ENCODE assay signal across 19 mouse cellular contexts in genomic region chr10:67836426-67836825, GRCm38 (mm10).
A peak's percentile ranks its signal among the peaks of the same experiment; 100 is the strongest.
DNase-seq lines count a peak whose midpoint lies in the region; ATAC-seq and TF ChIP-seq lines count a peak whose summit lies in the region.
"Had no signal": no experiment of that assay in that cellular context is flagged by ENCODE, and none has a peak within 500 bp of the region (broad histone marks: within the 10 kb centered on the region; RNA-seq: fewer than 3 reads in every experiment).

No protein-coding gene starts in this region.

- 90% methylated on average over 17 of the region's 17 CpGs for WGBS in heart, embryonic 10.5 days
- 48% methylated on average over 17 of the region's 17 CpGs for WGBS in embryonic facial prominence, embryonic 15.5 days
- WGBS in hindbrain, postnatal 0 days = 78% methylated on average over 17 of the region's 17 CpGs

- no peak for TF ChIP-seq CTCF in hindbrain, postnatal 0 days (IDR thresholded peaks at IDR 0.05; ENCODE audit: low read depth)

- no peaks in the 10 kb centered on the region for H3K36me3 ChIP-seq in heart, embryonic 10.5 days
- H3K36me3 ChIP-seq in embryonic facial prominence, embryonic 15.5 days = no peaks in the 10 kb centered on the region
- no peaks in the 10 kb centered on the region for H3K36me3 ChIP-seq in hindbrain, postnatal 0 days (ENCODE audit: insufficient read depth, low read length)
- H3K36me3 ChIP-seq: forebrain, embryonic 15.5 days; G1E; midbrain, embryonic 12.5 days had no signal

- H3K4me1 ChIP-seq in heart, embryonic 10.5 days = no peaks in the 10 kb centered on the region
- H3K4me1 ChIP-seq in embryonic facial prominence, embryonic 15.5 days = 0 out of 2 replicates have a peak, but pooled peaks cover 10% of the 10 kb centered on the region
- H3K4me1 ChIP-seq in hindbrain, postnatal 0 days (ENCODE audit: insufficient read depth, low read length) = no peaks in the 10 kb centered on the region
- H3K4me1 ChIP-seq: forebrain, embryonic 15.5 days; midbrain, embryonic 12.5 days had no signal

- ATAC-seq in embryonic facial prominence, embryonic 15.5 days (ENCODE audit: insufficient number of reproducible peaks, low FRiP score, low TSS enrichment, low read depth) = no peak
- ATAC-seq in hindbrain, postnatal 0 days = no peak
- ATAC-seq: forebrain, embryonic 15.5 days had no signal

- peak; percentile 28 to 37 for DNase-seq in heart, adult 18-20 months
- DNase-seq in heart, embryonic 10.5 days (ENCODE audit: low spot score) = no peak
- DNase-seq in right cerebral cortex, postnatal 25 days = peak; percentile 23
- no peak for DNase-seq in right cerebral cortex, postnatal 14 days
- no peak for DNase-seq in hindbrain, postnatal 0 days (ENCODE audit: low spot score)
- DNase-seq in cerebellum, postnatal 4 days (ENCODE audit: low spot score in 2 of 2) = no peak
- DNase-seq: adrenal gland, postnatal 14 days; cerebellum, postnatal 25 days; gastrocnemius, postnatal 36 days; kidney, adult 9 months; kidney, postnatal 4 days; liver; lung, adult 18-20 months; lung, postnatal 36 days; thymus, adult 18-20 months had no signal

- no peak overlapping the region for H3K27ac ChIP-seq in heart, embryonic 10.5 days
- peak overlapping the region; percentile 17 for H3K27ac ChIP-seq in embryonic facial prominence, embryonic 15.5 days (replicated peaks)
- no peak overlapping the region for H3K27ac ChIP-seq in hindbrain, postnatal 0 days
- H3K27ac ChIP-seq: forebrain, embryonic 15.5 days; midbrain, embryonic 12.5 days had no signal

- H3K4me3 ChIP-seq in heart, embryonic 10.5 days = no peak overlapping the region
- 0 out of 2 replicates have a peak overlapping the region, but pooled peaks have one; percentile 4 for H3K4me3 ChIP-seq in embryonic facial prominence, embryonic 15.5 days (replicated peaks)
- H3K4me3 ChIP-seq in hindbrain, postnatal 0 days (ENCODE audit: low read length) = no peak overlapping the region
- H3K4me3 ChIP-seq: forebrain, embryonic 15.5 days; midbrain, embryonic 12.5 days had no signal

- H3K4me2 ChIP-seq in embryonic facial prominence, embryonic 15.5 days (replicated peaks) = peak overlapping the region; percentile 34
- no peak overlapping the region for H3K4me2 ChIP-seq in hindbrain, postnatal 0 days (ENCODE audit: low read depth, low read length)
- H3K4me2 ChIP-seq: forebrain, embryonic 15.5 days; midbrain, embryonic 12.5 days had no signal

- H3K9ac ChIP-seq in embryonic facial prominence, embryonic 15.5 days = no peak overlapping the region
- no peak overlapping the region for H3K9ac ChIP-seq in hindbrain, postnatal 0 days (replicated peaks; ENCODE audit: low read length)
- H3K9ac ChIP-seq: forebrain, embryonic 15.5 days; midbrain, embryonic 12.5 days had no signal

- H3K27me3 ChIP-seq in heart, embryonic 10.5 days (ENCODE audit: insufficient read depth, poor library complexity, severe bottlenecking) = no peaks in the 10 kb centered on the region
- H3K27me3 ChIP-seq in embryonic facial prominence, embryonic 15.5 days = no peaks in the 10 kb centered on the region
- H3K27me3 ChIP-seq in hindbrain, postnatal 0 days (ENCODE audit: insufficient read depth, low read length) = no peaks in the 10 kb centered on the region
- H3K27me3 ChIP-seq: forebrain, embryonic 15.5 days; midbrain, embryonic 12.5 days had no signal

- H3K9me3 ChIP-seq in heart, embryonic 10.5 days = no peaks in the 10 kb centered on the region
- H3K9me3 ChIP-seq in embryonic facial prominence, embryonic 15.5 days (replicated peaks) = no peaks in the 10 kb centered on the region
- no peaks in the 10 kb centered on the region for H3K9me3 ChIP-seq in hindbrain, postnatal 0 days (ENCODE audit: low read length)
- H3K9me3 ChIP-seq: forebrain, embryonic 15.5 days; midbrain, embryonic 12.5 days had no signal

Comparison
In these comparisons a context has a peak if more than half of its experiments do, and no peak if none do; other contexts are left out.
1. DNase-seq: peak in heart, adult 18-20 months (2 of 2) and right cerebral cortex, postnatal 25 days (single experiment); none in heart, embryonic 10.5 days (single experiment), right cerebral cortex, postnatal 14 days (single experiment), hindbrain, postnatal 0 days (single experiment) and cerebellum, postnatal 4 days (0 of 2).